Mouse (Mus musculus): ENCODE data around the gene Kmt2e. TPM values are rescaled to one million over a fixed set of nuclear protein-coding genes. Genes with fewer than 3 reads are reported as not detected.
"Not testable (repeated sequence)": the region's sequence is repeated elsewhere in the genome, so short reads cannot be mapped to it uniquely, and the experiment has no call there.

The Kmt2e gene
- polyA plus RNA-seq, 1 experiment from 2014 or later = 92.6 TPM

DNA sequence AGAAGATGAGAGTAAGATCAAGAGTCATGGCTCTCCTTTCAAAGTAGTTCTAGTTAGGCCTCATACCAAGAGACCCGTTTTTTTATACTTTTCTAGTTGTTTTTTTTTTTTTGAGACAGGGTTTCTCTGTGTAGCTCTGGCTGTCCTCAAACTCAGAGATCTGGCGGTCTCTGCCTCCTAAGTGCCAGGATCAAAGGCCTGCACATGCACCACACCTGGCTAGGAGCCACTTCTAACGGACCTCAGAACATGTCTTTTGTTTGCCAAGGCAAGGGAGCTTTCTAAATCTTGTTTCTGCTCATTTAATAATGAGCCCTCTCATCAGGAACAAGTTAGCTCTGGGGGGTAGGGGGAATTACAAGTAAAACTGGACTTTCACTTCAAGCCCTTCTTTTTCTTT lies 90.4 kb downstream of the Kmt2e start:
- ATAC-seq (replicated peaks; ENCODE audit: insufficient number of reproducible peaks, low FRiP score, low TSS enrichment, low read depth) = no peak
- Histone ChIP-seq H3K4me3 (ENCODE audit: low read depth, low read length) (no peak overlapping the region), H3K4me1 (ENCODE audit: control insufficient read depth, insufficient read depth, low read length) (no peaks in the 10 kb centered on the region), H3K27me3 (ENCODE audit: control insufficient read depth, insufficient read depth, low read length) (no peaks in the 10 kb centered on the region), H3K9me3 (replicated peaks; ENCODE audit: control insufficient read depth, low read length) (no peaks in the 10 kb centered on the region), H3K4me2 (ENCODE audit: low read depth, low read length) (no peak overlapping the region), H3K9ac (replicated peaks; ENCODE audit: low read length) (no peak overlapping the region), H3K27ac (replicated peaks; ENCODE audit: low read depth, low read length) (no peak overlapping the region), H3K36me3 (replicated peaks; ENCODE audit: control insufficient read depth, insufficient read depth, low read depth, low read length) (no peaks in the 10 kb centered on the region; the same call in none of the 2 replicates)
- 85% methylated on average over 3 of the region's 3 CpGs for WGBS
- DNase-seq (ENCODE audit: low spot score) = no peak

DNA sequence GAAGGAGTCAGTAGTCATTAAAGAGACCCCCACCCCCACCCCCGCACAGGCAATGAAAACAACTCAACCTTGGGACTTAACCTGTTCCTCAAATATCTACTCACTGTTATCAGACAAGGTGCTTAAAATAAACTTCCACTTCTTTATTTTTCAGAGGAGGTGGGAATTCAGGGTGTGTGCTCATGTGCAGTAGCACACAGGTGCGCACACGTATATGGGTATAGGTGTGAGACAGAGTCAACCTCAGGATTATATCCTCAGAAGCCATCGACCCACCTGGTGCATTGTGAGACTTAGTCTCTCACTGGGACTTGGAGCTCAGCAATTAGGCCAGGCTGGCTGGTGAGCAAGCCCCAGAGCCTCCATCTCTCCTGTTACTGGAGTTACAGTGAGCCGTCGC lies 96.9 kb downstream of the Kmt2e start:
- Histone ChIP-seq H3K27me3 (ENCODE audit: control insufficient read depth, insufficient read depth, low read length) (no peaks in the 10 kb centered on the region), H3K4me2 (ENCODE audit: low read depth, low read length) (no peak overlapping the region), H3K4me3 (ENCODE audit: low read depth, low read length) (no peak overlapping the region), H3K4me1 (ENCODE audit: control insufficient read depth, insufficient read depth, low read length) (no peaks in the 10 kb centered on the region), H3K27ac (replicated peaks; ENCODE audit: low read depth, low read length) (no peak overlapping the region), H3K9me3 (replicated peaks; ENCODE audit: control insufficient read depth, low read length) (no peaks in the 10 kb centered on the region), H3K9ac (replicated peaks; ENCODE audit: low read length) (no peak overlapping the region), H3K36me3 (replicated peaks; ENCODE audit: control insufficient read depth, insufficient read depth, low read depth, low read length) (no peaks in the 10 kb centered on the region; the same call in 1 of the 2 replicates)
- ATAC-seq (replicated peaks; ENCODE audit: insufficient number of reproducible peaks, low FRiP score, low TSS enrichment, low read depth) = no peak
- 95% methylated on average over 6 of the region's 6 CpGs for WGBS
- DNase-seq (ENCODE audit: low spot score) = no peak

DNA sequence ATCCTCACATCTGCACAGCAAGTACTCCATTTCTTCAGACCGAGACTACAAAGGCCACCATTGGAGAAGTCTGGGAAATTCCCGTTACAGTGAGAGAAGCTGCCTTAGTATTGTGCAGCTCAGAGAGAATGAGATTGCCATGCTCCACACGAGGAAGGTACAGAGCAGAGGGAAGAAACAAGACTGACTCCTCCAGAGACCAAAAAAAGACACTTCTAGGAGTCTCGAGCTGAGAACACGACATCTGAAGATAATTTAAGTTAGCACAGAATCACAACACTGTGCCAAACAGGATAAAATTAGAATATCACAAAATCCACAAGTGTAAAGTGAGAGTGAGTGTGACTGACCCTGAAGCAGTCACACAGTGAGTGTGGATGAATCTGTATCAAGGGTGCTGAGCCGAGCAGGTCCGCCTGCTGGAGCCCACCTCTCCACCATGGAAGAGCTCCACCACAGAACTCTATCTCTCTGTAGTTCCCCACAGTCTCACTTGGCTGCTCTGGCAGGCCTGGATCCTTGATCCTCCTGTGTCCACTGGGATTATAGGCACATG lies 97.4 kb downstream of the Kmt2e start:
- Histone ChIP-seq H3K27me3 (ENCODE audit: control insufficient read depth, insufficient read depth, low read length) (no peaks in the 10 kb centered on the region), H3K4me1 (ENCODE audit: control insufficient read depth, insufficient read depth, low read length) (no peaks in the 10 kb centered on the region), H3K27ac (replicated peaks; ENCODE audit: low read depth, low read length) (no peak overlapping the region), H3K36me3 (replicated peaks; ENCODE audit: control insufficient read depth, insufficient read depth, low read depth, low read length) (no peaks in the 10 kb centered on the region; the same call in 1 of the 2 replicates), H3K4me3 (ENCODE audit: low read depth, low read length) (no peak overlapping the region), H3K4me2 (ENCODE audit: low read depth, low read length) (no peak overlapping the region), H3K9ac (replicated peaks; ENCODE audit: low read length) (no peak overlapping the region), H3K9me3 (replicated peaks; ENCODE audit: control insufficient read depth, low read length) (no peaks in the 10 kb centered on the region)
- DNase-seq (ENCODE audit: low spot score) = no peak
- 86% methylated on average over 7 of the region's 7 CpGs for WGBS
- no peak for ATAC-seq (replicated peaks; ENCODE audit: insufficient number of reproducible peaks, low FRiP score, low TSS enrichment, low read depth)

DNA sequence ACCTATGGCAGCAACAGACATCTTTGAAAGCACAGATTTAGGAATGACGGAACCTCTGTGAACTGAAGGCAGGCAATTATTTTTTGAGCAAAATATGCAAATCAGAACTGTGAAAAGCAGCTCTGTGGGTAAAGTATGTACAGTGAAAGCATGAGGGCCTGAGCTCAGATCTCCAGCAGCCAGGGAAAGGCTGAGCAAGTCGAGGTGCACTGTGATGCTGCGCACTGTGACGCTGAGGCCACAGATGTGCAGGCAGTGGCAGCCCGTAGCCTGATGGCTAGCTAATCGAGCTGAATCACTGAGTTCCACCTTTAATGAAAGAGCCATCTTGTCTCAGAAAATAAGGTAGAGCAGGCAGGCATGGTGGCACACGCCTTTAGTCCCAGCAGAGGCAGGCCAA lies 101.5 kb downstream of the Kmt2e start:
- H3K36me3 ChIP-seq (replicated peaks; ENCODE audit: control insufficient read depth, insufficient read depth, low read depth, low read length) = no peaks in the 10 kb centered on the region
- H3K4me3 ChIP-seq (ENCODE audit: low read depth, low read length) = no peak overlapping the region
- H3K9me3 ChIP-seq (replicated peaks; ENCODE audit: control insufficient read depth, low read length) = no peaks in the 10 kb centered on the region
- ATAC-seq (replicated peaks; ENCODE audit: insufficient number of reproducible peaks, low FRiP score, low TSS enrichment, low read depth) (no peak), DNase-seq (ENCODE audit: low spot score) (no peak)
- no peaks in the 10 kb centered on the region for H3K27me3 ChIP-seq (ENCODE audit: control insufficient read depth, insufficient read depth, low read length)
- H3K4me1 ChIP-seq (ENCODE audit: control insufficient read depth, insufficient read depth, low read length) = no peaks in the 10 kb centered on the region
- no peak overlapping the region for H3K4me2 ChIP-seq (ENCODE audit: low read depth, low read length)
- H3K9ac ChIP-seq (replicated peaks; ENCODE audit: low read length) = no peak overlapping the region
- H3K27ac ChIP-seq (replicated peaks; ENCODE audit: low read depth, low read length) = no peak overlapping the region
- WGBS = 86% methylated on average over 7 of the region's 7 CpGs

DNA sequence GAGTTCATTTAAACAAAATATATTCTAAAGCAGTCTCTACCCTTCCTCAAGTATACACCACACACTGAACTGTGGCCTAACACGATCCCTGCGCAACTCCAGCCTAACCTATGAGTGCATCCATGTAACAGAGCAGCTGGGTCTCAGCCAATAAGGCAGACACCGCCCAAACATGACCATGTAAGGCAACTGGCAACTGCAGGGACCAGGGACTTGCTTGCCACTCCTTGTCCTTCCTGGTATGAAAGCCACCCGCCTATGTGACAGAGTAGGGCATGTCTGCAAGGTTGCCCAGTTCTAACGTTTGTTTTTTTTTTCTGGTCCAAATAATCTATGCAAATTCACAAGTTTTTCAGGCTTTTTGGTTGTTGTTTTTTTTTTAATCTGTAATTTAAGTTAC lies 117.4 kb downstream of the Kmt2e start:
- 84% methylated on average over 5 of the region's 5 CpGs for WGBS
- Histone ChIP-seq H3K9me3 (replicated peaks; ENCODE audit: control insufficient read depth, low read length) (no peaks in the 10 kb centered on the region), H3K4me1 (ENCODE audit: control insufficient read depth, insufficient read depth, low read length) (no peaks in the 10 kb centered on the region), H3K9ac (replicated peaks; ENCODE audit: low read length) (no peak overlapping the region), H3K27me3 (ENCODE audit: control insufficient read depth, insufficient read depth, low read length) (no peaks in the 10 kb centered on the region), H3K27ac (replicated peaks; ENCODE audit: low read depth, low read length) (no peak overlapping the region), H3K4me3 (ENCODE audit: low read depth, low read length) (no peak overlapping the region), H3K36me3 (replicated peaks; ENCODE audit: control insufficient read depth, insufficient read depth, low read depth, low read length) (no peaks in the 10 kb centered on the region), H3K4me2 (ENCODE audit: low read depth, low read length) (no peak overlapping the region)
- ATAC-seq (replicated peaks; ENCODE audit: insufficient number of reproducible peaks, low FRiP score, low TSS enrichment, low read depth) (no peak), DNase-seq (ENCODE audit: low spot score) (no peak)

DNA sequence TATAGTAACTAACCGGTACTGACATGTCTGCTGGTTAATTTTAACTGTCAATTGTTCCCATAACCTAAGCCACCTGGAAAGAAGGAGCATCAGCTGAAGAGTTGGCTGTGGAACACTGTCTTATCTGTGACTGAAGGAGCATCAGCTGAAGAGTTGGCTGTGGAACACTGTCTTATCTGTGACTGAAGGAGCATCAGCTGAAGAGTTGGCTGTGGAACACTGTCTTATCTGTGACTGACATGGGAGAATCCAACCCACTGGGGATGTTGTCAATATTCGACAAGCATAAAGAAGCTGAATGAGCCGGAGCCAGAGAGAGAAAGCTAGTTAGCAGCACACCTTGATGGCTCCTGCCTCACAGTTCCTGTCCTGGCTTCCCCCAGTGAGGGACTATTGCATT lies 119.1 kb downstream of the Kmt2e start:
- H3K4me2 ChIP-seq (ENCODE audit: low read depth, low read length); H3K36me3 ChIP-seq (replicated peaks; ENCODE audit: control insufficient read depth, insufficient read depth, low read depth, low read length); H3K4me3 ChIP-seq (ENCODE audit: low read depth, low read length); H3K27ac ChIP-seq (replicated peaks; ENCODE audit: low read depth, low read length); H3K27me3 ChIP-seq (ENCODE audit: control insufficient read depth, insufficient read depth, low read length); H3K4me1 ChIP-seq (ENCODE audit: control insufficient read depth, insufficient read depth, low read length); H3K9ac ChIP-seq (replicated peaks; ENCODE audit: low read length); ATAC-seq (replicated peaks; ENCODE audit: insufficient number of reproducible peaks, low FRiP score, low TSS enrichment, low read depth); DNase-seq (ENCODE audit: low spot score); H3K9me3 ChIP-seq (replicated peaks; ENCODE audit: control insufficient read depth, low read length): not testable (repeated sequence)
- WGBS = 83% methylated on average over 3 of the region's 3 CpGs

Data from embryonic facial prominence, embryonic 11.5 days (tissue).